Mouse (Mus musculus): ENCODE results near the gene 4931428F04Rik. TPM values are rescaled to one million over a fixed set of nuclear protein-coding genes. Genes with fewer than 3 reads are reported as not detected.

The 4931428F04Rik gene
- polyA plus RNA-seq, 1 experiment from 2014 or later, result 0.84 TPM

DNA sequence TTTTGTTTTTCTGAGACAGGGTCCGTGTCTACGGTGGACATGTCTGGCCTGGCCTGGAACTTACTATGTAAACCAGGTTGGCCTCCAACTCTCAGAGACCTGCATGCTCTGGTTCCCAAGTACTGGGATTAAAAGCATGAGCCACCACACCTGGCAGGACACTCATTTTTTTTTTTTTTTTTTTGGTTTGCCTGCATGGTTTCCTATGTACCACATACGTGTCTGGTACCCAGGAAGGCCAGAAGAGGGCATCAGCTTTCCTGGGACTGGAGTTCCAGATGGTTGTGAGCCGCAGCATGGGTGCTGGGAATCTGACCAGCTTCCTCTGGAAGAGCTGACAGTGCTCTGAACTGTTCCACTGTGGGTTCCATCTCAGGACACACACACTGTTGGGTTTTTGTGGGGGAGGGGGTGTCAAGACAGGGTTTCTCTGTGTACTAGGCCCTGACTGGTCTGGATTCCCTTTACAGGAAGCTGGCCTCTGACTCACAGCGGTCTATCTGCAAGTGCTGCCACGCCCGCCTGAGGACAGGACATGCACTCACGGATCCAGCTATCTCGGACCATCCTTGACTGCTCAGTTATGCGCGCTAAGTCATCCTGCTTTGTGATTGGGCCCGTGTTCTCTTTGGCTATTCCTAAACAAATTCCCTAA lies 28.2 kb downstream of the 4931428F04Rik start:
- H3K4me3 ChIP-seq (ENCODE audit: low read depth, low read length), result no peak overlapping the region
- H3K36me3 ChIP-seq (ENCODE audit: control insufficient read depth, insufficient read depth), result no peaks in the 10 kb centered on the region
- no peak overlapping the region for H3K9ac ChIP-seq (ENCODE audit: low read depth, low read length)
- ATAC-seq (ENCODE audit: low read depth), result no peak
- no peaks in the 10 kb centered on the region for H3K9me3 ChIP-seq (replicated peaks; ENCODE audit: control insufficient read depth, low read length)
- H3K4me1 ChIP-seq (ENCODE audit: control insufficient read depth, low read depth, low read length), result peaks cover 37% of the 10 kb centered on the region
- no peak overlapping the region for H3K27ac ChIP-seq (ENCODE audit: low read length)
- H3K27me3 ChIP-seq (ENCODE audit: control insufficient read depth, insufficient read depth, low read depth, low read length), result peaks cover 32% of the 10 kb centered on the region
- no peak overlapping the region for H3K4me2 ChIP-seq (ENCODE audit: low read depth, low read length)
- WGBS (ENCODE audit: insufficient replicate concordance), result 64% methylated on average over 12 of the region's 12 CpGs

- WGBS (ENCODE audit: insufficient replicate concordance), result 71% methylated on average over 7 of the region's 7 CpGs
- H3K9ac ChIP-seq (ENCODE audit: low read depth, low read length), result no peak overlapping the region
- H3K9me3 ChIP-seq (replicated peaks; ENCODE audit: control insufficient read depth, low read length), result no peaks in the 10 kb centered on the region
- H3K27ac ChIP-seq (ENCODE audit: low read length), result no peak overlapping the region
- no peak overlapping the region for H3K4me3 ChIP-seq (ENCODE audit: low read depth, low read length)
- H3K27me3 ChIP-seq (ENCODE audit: control insufficient read depth, insufficient read depth, low read depth, low read length), result peaks cover 27% of the 10 kb centered on the region
- H3K4me2 ChIP-seq (ENCODE audit: low read depth, low read length), result no peak overlapping the region
- peaks cover 40% of the 10 kb centered on the region for H3K4me1 ChIP-seq (ENCODE audit: control insufficient read depth, low read depth, low read length)
- no peak for ATAC-seq (ENCODE audit: low read depth)
- no peaks in the 10 kb centered on the region for H3K36me3 ChIP-seq (ENCODE audit: control insufficient read depth, insufficient read depth)
Measured at GRCm38 (mm10) chr8:105260371-105261099, 29.1 kb downstream of the 4931428F04Rik start.

DNA sequence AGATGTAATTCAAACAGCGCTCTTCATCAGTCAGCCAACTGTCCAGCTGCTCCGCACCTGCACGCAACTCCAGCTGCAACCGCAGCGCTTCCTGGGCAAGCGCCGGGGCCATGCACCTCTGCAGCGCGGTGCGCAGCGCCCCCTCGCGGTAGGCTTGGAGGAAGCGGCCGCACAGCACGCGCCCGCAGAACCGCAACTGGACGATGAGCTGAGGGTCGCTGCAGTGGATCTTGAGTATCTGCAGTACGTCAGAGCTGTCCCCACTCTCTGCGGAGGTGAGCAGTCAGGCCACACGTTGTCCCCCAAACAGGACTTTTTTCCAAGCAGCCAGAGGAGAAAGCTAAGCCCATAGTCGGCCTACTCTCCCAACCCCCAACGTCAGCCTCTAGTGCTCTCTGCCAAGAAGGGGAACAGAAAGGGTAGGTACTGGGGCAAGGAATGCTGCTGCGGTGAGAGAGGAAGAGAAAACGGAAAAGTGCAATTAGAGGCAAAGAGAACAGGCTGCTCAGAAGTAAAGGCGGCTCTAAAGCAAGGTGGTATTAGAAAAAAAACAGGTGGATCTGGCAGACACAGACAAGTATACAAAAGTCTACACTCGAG lies 29.8 kb downstream of the 4931428F04Rik start:
- H3K4me2 ChIP-seq (ENCODE audit: low read depth, low read length), result peak overlapping the region; percentile 69
- peaks cover 43% of the 10 kb centered on the region for H3K4me1 ChIP-seq (ENCODE audit: control insufficient read depth, low read depth, low read length)
- ATAC-seq (ENCODE audit: low read depth), result no peak
- no peaks in the 10 kb centered on the region for H3K36me3 ChIP-seq (ENCODE audit: control insufficient read depth, insufficient read depth)
- no peak overlapping the region for H3K9ac ChIP-seq (ENCODE audit: low read depth, low read length)
- no peak overlapping the region for H3K27ac ChIP-seq (ENCODE audit: low read length)
- peaks cover 27% of the 10 kb centered on the region for H3K27me3 ChIP-seq (ENCODE audit: control insufficient read depth, insufficient read depth, low read depth, low read length)
- no peaks in the 10 kb centered on the region for H3K9me3 ChIP-seq (replicated peaks; ENCODE audit: control insufficient read depth, low read length)
- 3% methylated on average over 30 of the region's 30 CpGs for WGBS (ENCODE audit: insufficient replicate concordance)
- peak overlapping the region; percentile 48 for H3K4me3 ChIP-seq (ENCODE audit: low read depth, low read length)

GRCm38 (mm10) chr8:105258911-105259720 lies 30.5 kb downstream of the 4931428F04Rik start:
- Histone ChIP-seq H3K4me1 (ENCODE audit: control insufficient read depth, low read depth, low read length) (peaks cover 45% of the 10 kb centered on the region), H3K9me3 (replicated peaks; ENCODE audit: control insufficient read depth, low read length) (no peaks in the 10 kb centered on the region), H3K36me3 (ENCODE audit: control insufficient read depth, insufficient read depth) (no peaks in the 10 kb centered on the region), H3K4me3 (ENCODE audit: low read depth, low read length) (peak overlapping the region; percentile 48), H3K9ac (ENCODE audit: low read depth, low read length) (no peak overlapping the region), H3K4me2 (ENCODE audit: low read depth, low read length) (peak overlapping the region; percentile 69), H3K27ac (ENCODE audit: low read length) (no peak overlapping the region), H3K27me3 (ENCODE audit: control insufficient read depth, insufficient read depth, low read depth, low read length) (peaks cover 27% of the 10 kb centered on the region)
- 15% methylated on average over 55 of the region's 55 CpGs for WGBS (ENCODE audit: insufficient replicate concordance)
- no peak for ATAC-seq (ENCODE audit: low read depth)

DNA sequence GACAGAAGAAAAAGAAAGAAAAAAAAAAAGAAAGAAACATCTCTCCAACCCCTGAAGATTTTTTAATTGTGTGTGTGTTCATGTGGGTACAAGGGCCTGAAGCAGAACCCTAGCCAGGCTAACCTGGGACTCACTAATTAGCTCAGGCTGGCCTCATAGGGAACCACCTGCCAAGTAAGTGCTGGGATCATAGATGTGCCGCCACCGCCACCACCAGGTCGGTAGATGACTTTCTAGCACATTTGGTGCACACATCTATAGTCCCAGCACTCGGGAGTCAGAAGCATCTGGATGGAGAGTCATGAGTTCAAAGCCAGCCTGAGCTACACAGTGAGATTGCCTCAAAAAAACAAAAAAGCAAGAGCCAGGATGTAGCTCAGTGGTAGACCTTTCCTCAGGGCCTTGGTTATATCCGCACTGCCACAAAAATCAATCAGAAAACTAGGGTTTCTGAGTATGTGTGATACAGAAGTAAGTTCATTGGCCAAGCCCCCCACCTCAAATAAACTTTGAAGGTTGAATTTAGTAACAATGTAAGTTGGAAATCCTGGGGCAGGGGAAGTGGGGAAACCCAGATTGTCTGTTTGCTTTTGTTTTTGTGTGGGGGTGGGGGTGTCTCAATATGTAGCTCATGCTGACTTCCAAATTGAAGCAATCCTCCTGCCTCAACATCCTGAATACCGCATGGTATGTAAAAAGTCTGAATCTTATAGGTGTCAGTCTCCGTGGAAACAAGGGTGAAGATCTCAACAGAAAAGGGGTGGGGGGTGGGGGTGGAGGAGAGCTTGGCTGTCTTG lies 32.1 kb downstream of the 4931428F04Rik start:
- ATAC-seq (ENCODE audit: low read depth), result no peak
- 64% methylated on average over 7 of the region's 7 CpGs for WGBS (ENCODE audit: insufficient replicate concordance)
- Histone ChIP-seq H3K9me3 (replicated peaks; ENCODE audit: control insufficient read depth, low read length) (no peaks in the 10 kb centered on the region), H3K4me2 (ENCODE audit: low read depth, low read length) (no peak overlapping the region), H3K4me3 (ENCODE audit: low read depth, low read length) (no peak overlapping the region), H3K27ac (ENCODE audit: low read length) (no peak overlapping the region), H3K27me3 (ENCODE audit: control insufficient read depth, insufficient read depth, low read depth, low read length) (peaks cover 21% of the 10 kb centered on the region), H3K4me1 (ENCODE audit: control insufficient read depth, low read depth, low read length) (peaks cover 50% of the 10 kb centered on the region), H3K36me3 (ENCODE audit: control insufficient read depth, insufficient read depth) (0 out of 2 replicates have a peak, but pooled peaks cover 3% of the 10 kb centered on the region), H3K9ac (ENCODE audit: low read depth, low read length) (no peak overlapping the region)

DNA sequence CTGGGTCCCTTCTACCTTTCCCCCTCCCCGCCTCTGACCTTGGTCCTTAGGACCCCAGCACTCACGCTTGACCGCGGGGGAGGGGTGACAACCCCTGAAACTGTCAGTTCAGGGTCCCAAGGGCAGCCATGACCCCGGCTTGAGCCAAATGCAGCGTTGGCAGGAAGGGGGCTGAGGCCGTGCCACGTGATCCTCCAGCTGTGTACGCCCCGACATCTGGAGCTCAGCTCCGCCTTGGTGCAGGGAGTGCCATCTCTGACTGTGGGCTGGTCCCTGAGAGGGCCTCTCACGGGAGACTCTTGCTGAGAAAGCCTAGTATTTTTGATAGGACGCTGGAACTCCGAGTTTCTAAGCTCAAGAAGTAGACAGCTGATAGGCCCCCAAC lies 34.7 kb downstream of the 4931428F04Rik start, which contains the start of gene B3gnt9:
Gene B3gnt9 (minus strand): TSS at position 188 of the 385 bp plus-strand sequence.
- H3K4me2 ChIP-seq (ENCODE audit: low read depth, low read length), result peak within 1 kb of the TSS; percentile 100
- H3K4me1 ChIP-seq (ENCODE audit: control insufficient read depth, low read depth, low read length), result peaks cover 43% of the 10 kb centered on the region
- peak within 1 kb of the TSS; percentile 76 for H3K4me3 ChIP-seq (ENCODE audit: low read depth, low read length)
- peak within 1 kb of the TSS; percentile 62 for H3K9ac ChIP-seq (ENCODE audit: low read depth, low read length)
- H3K27ac ChIP-seq (ENCODE audit: low read length), result peak within 1 kb of the TSS; percentile 85
- peaks cover 20% of the 10 kb centered on the region for H3K27me3 ChIP-seq (ENCODE audit: control insufficient read depth, insufficient read depth, low read depth, low read length)
- peaks cover 23% of the 10 kb centered on the region for H3K36me3 ChIP-seq (ENCODE audit: control insufficient read depth, insufficient read depth)
- H3K9me3 ChIP-seq (replicated peaks; ENCODE audit: control insufficient read depth, low read length), result no peaks in the 10 kb centered on the region
- WGBS (ENCODE audit: insufficient replicate concordance), result 1% methylated on average over 13 of the region's 14 CpGs
- peak; percentile 90 for ATAC-seq (ENCODE audit: low read depth)

GRCm38 (mm10) chr8:105254152-105254965 lies 35.3 kb downstream of the 4931428F04Rik start:
- Histone ChIP-seq H3K27ac (ENCODE audit: low read length) (peak overlapping the region; percentile 85), H3K27me3 (ENCODE audit: control insufficient read depth, insufficient read depth, low read depth, low read length) (peaks cover 14% of the 10 kb centered on the region), H3K4me1 (ENCODE audit: control insufficient read depth, low read depth, low read length) (peaks cover 37% of the 10 kb centered on the region), H3K36me3 (ENCODE audit: control insufficient read depth, insufficient read depth) (peaks cover 28% of the 10 kb centered on the region), H3K4me3 (ENCODE audit: low read depth, low read length) (peak overlapping the region; percentile 76), H3K9me3 (replicated peaks; ENCODE audit: control insufficient read depth, low read length) (no peaks in the 10 kb centered on the region), H3K9ac (ENCODE audit: low read depth, low read length) (peak overlapping the region; percentile 62), H3K4me2 (ENCODE audit: low read depth, low read length) (peak overlapping the region; percentile 100)
- peak; percentile 91 for ATAC-seq (ENCODE audit: low read depth)
- under 1% methylated on average over 71 of the region's 74 CpGs for WGBS (ENCODE audit: insufficient replicate concordance)

Measured in liver, embryonic 16.5 days (tissue).